Mouse (Mus musculus): ENCODE results near the gene Lhcgr. TPM values are rescaled to one million over a fixed set of nuclear protein-coding genes. Genes with fewer than 3 reads are reported as not detected.

Gene Lhcgr
- polyA plus RNA-seq, 1 experiment from 2014 or later = not detected

- Histone ChIP-seq H3K27me3 (replicated peaks) (no peaks in the 10 kb centered on the region), H3K4me1 (no peaks in the 10 kb centered on the region), H3K36me3 (no peaks in the 10 kb centered on the region), H3K9me3 (no peaks in the 10 kb centered on the region; the same call in 1 of the 2 replicates), H3K4me3 (no peak overlapping the region), H3K27ac (replicated peaks) (no peak overlapping the region), H3K9ac (no peak overlapping the region), H3K4me2 (no peak overlapping the region)
- WGBS = 79% methylated on average over 7 of the region's 7 CpGs
- ATAC-seq (ENCODE audit: extremely low read depth, insufficient number of reproducible peaks, low FRiP score, low TSS enrichment) = no peak
Measured at GRCm38 (mm10) chr17:88770081-88770480, 21.7 kb downstream of the Lhcgr start.

GRCm38 (mm10) chr17:88769283-88769859 lies 22.4 kb downstream of the Lhcgr start:
- no peak for ATAC-seq (ENCODE audit: extremely low read depth, insufficient number of reproducible peaks, low FRiP score, low TSS enrichment)
- WGBS = 57% methylated on average over 2 of the region's 2 CpGs

GRCm38 (mm10) chr17:88766857-88767256 lies 24.9 kb downstream of the Lhcgr start:
- Histone ChIP-seq H3K36me3 (no peaks in the 10 kb centered on the region), H3K27me3 (replicated peaks) (no peaks in the 10 kb centered on the region), H3K4me3 (no peak overlapping the region), H3K9me3 (no peaks in the 10 kb centered on the region; the same call in 1 of the 2 replicates), H3K9ac (no peak overlapping the region), H3K4me1 (no peaks in the 10 kb centered on the region), H3K27ac (replicated peaks) (no peak overlapping the region), H3K4me2 (no peak overlapping the region)
- WGBS = 67% methylated on average over 6 of the region's 6 CpGs
- no peak for ATAC-seq (ENCODE audit: extremely low read depth, insufficient number of reproducible peaks, low FRiP score, low TSS enrichment)

More at GRCm38 (mm10) chr17:88769283-88769859, 22.4 kb downstream of the Lhcgr start:
- H3K9ac ChIP-seq = no peak overlapping the region
- no peaks in the 10 kb centered on the region for H3K27me3 ChIP-seq (replicated peaks)
- H3K4me2 ChIP-seq = no peak overlapping the region
- no peak overlapping the region for H3K27ac ChIP-seq (replicated peaks)
- no peaks in the 10 kb centered on the region for H3K36me3 ChIP-seq
- no peak overlapping the region for H3K4me3 ChIP-seq
- H3K4me1 ChIP-seq = no peaks in the 10 kb centered on the region
- H3K9me3 ChIP-seq = no peaks in the 10 kb centered on the region; the same call in 1 of the 2 replicates

GRCm38 (mm10) chr17:88764136-88764485 lies 27.7 kb downstream of the Lhcgr start:
- 61% methylated on average over 3 of the region's 3 CpGs for WGBS
- ATAC-seq (ENCODE audit: extremely low read depth, insufficient number of reproducible peaks, low FRiP score, low TSS enrichment) = no peak
- Histone ChIP-seq H3K4me2 (no peak overlapping the region), H3K27me3 (replicated peaks) (no peaks in the 10 kb centered on the region), H3K9me3 (no peaks in the 10 kb centered on the region; the same call in 1 of the 2 replicates), H3K36me3 (no peaks in the 10 kb centered on the region), H3K4me3 (no peak overlapping the region), H3K4me1 (no peaks in the 10 kb centered on the region), H3K9ac (no peak overlapping the region), H3K27ac (replicated peaks) (no peak overlapping the region)

GRCm38 (mm10) chr17:88763396-88764135 lies 28.2 kb downstream of the Lhcgr start:
- H3K9ac ChIP-seq = no peak overlapping the region
- no peaks in the 10 kb centered on the region for H3K36me3 ChIP-seq
- ATAC-seq (ENCODE audit: extremely low read depth, insufficient number of reproducible peaks, low FRiP score, low TSS enrichment) = no peak
- H3K9me3 ChIP-seq = no peaks in the 10 kb centered on the region; the same call in 1 of the 2 replicates
- H3K27me3 ChIP-seq (replicated peaks) = no peaks in the 10 kb centered on the region
- no peaks in the 10 kb centered on the region for H3K4me1 ChIP-seq
- no peak overlapping the region for H3K27ac ChIP-seq (replicated peaks)
- 47% methylated on average over 5 of the region's 5 CpGs for WGBS
- H3K4me2 ChIP-seq = no peak overlapping the region
- H3K4me3 ChIP-seq = no peak overlapping the region

- H3K36me3 ChIP-seq = no peaks in the 10 kb centered on the region
- 8% methylated on average over 9 of the region's 9 CpGs for WGBS
- peaks cover 19% of the 10 kb centered on the region for H3K27me3 ChIP-seq (replicated peaks)
- H3K4me2 ChIP-seq = peak overlapping the region; percentile 30
- no peak overlapping the region for H3K27ac ChIP-seq (replicated peaks)
- no peaks in the 10 kb centered on the region for H3K9me3 ChIP-seq
- peaks cover 12% of the 10 kb centered on the region for H3K4me1 ChIP-seq
- no peak for ATAC-seq (ENCODE audit: extremely low read depth, insufficient number of reproducible peaks, low FRiP score, low TSS enrichment)
- no peak overlapping the region for H3K4me3 ChIP-seq
- H3K9ac ChIP-seq = no peak overlapping the region
Measured at GRCm38 (mm10) chr17:88758003-88758437, 33.8 kb downstream of the Lhcgr start.

GRCm38 (mm10) chr17:88755776-88756175 lies 36.0 kb downstream of the Lhcgr start:
- H3K27me3 ChIP-seq (replicated peaks) = peaks cover 19% of the 10 kb centered on the region
- H3K9ac ChIP-seq = no peak overlapping the region
- 65% methylated on average over 6 of the region's 6 CpGs for WGBS
- H3K4me2 ChIP-seq = no peak overlapping the region
- no peaks in the 10 kb centered on the region for H3K36me3 ChIP-seq
- H3K4me1 ChIP-seq = peaks cover 17% of the 10 kb centered on the region
- H3K4me3 ChIP-seq = no peak overlapping the region
- H3K27ac ChIP-seq (replicated peaks) = no peak overlapping the region
- ATAC-seq (ENCODE audit: extremely low read depth, insufficient number of reproducible peaks, low FRiP score, low TSS enrichment) = no peak
- no peaks in the 10 kb centered on the region for H3K9me3 ChIP-seq

- Histone ChIP-seq H3K4me3 (peak overlapping the region; percentile 33), H3K27me3 (replicated peaks) (peaks cover 19% of the 10 kb centered on the region), H3K27ac (replicated peaks) (no peak overlapping the region), H3K4me2 (peak overlapping the region; percentile 62), H3K9me3 (no peaks in the 10 kb centered on the region), H3K4me1 (peaks cover 20% of the 10 kb centered on the region), H3K9ac (no peak overlapping the region), H3K36me3 (no peaks in the 10 kb centered on the region)
- no peak for ATAC-seq (ENCODE audit: extremely low read depth, insufficient number of reproducible peaks, low FRiP score, low TSS enrichment)
- 46% methylated on average over 12 of the region's 12 CpGs for WGBS
Measured at GRCm38 (mm10) chr17:88753472-88753857, 38.3 kb downstream of the Lhcgr start.

GRCm38 (mm10) chr17:88752827-88753471 lies 38.8 kb downstream of the Lhcgr start:
- peaks cover 19% of the 10 kb centered on the region for H3K27me3 ChIP-seq (replicated peaks)
- peaks cover 15% of the 10 kb centered on the region for H3K4me1 ChIP-seq
- no peaks in the 10 kb centered on the region for H3K36me3 ChIP-seq
- 5% methylated on average over 17 of the region's 17 CpGs for WGBS
- H3K4me3 ChIP-seq = peak overlapping the region; percentile 33
- H3K9me3 ChIP-seq = no peaks in the 10 kb centered on the region
- ATAC-seq (ENCODE audit: extremely low read depth, insufficient number of reproducible peaks, low FRiP score, low TSS enrichment) = no peak
- H3K9ac ChIP-seq = no peak overlapping the region
- peak overlapping the region; percentile 62 for H3K4me2 ChIP-seq
- H3K27ac ChIP-seq (replicated peaks) = no peak overlapping the region

- Histone ChIP-seq H3K9me3 (no peaks in the 10 kb centered on the region), H3K27ac (replicated peaks) (no peak overlapping the region), H3K4me1 (peaks cover 12% of the 10 kb centered on the region; the same call in 1 of the 2 replicates), H3K4me2 (peak overlapping the region; percentile 19), H3K36me3 (no peaks in the 10 kb centered on the region), H3K4me3 (no peak overlapping the region), H3K27me3 (replicated peaks) (peaks cover 8% of the 10 kb centered on the region; the same call in 1 of the 2 replicates), H3K9ac (no peak overlapping the region)
- ATAC-seq (ENCODE audit: extremely low read depth, insufficient number of reproducible peaks, low FRiP score, low TSS enrichment) = no peak
- 61% methylated on average over 8 of the region's 8 CpGs for WGBS
Measured at GRCm38 (mm10) chr17:88749646-88750045, 42.1 kb downstream of the Lhcgr start.

- 51% methylated on average over 8 of the region's 8 CpGs for WGBS
- H3K27ac ChIP-seq (replicated peaks) = no peak overlapping the region
- no peak overlapping the region for H3K9ac ChIP-seq
- no peak overlapping the region for H3K4me3 ChIP-seq
- no peaks in the 10 kb centered on the region for H3K36me3 ChIP-seq
- no peaks in the 10 kb centered on the region for H3K27me3 ChIP-seq (replicated peaks)
- no peak for ATAC-seq (ENCODE audit: extremely low read depth, insufficient number of reproducible peaks, low FRiP score, low TSS enrichment)
- H3K4me1 ChIP-seq = peaks cover 7% of the 10 kb centered on the region; the same call in 1 of the 2 replicates
- H3K9me3 ChIP-seq = no peaks in the 10 kb centered on the region
- H3K4me2 ChIP-seq = no peak overlapping the region
Measured at GRCm38 (mm10) chr17:88706231-88706649, 85.5 kb downstream of the Lhcgr start.

Measured in heart, embryonic 13.5 days (tissue).